Mouse (Mus musculus): ENCODE results near the gene Rbms1. TPM values are rescaled to one million over a fixed set of nuclear protein-coding genes. Genes with fewer than 3 reads are reported as not detected.

Rbms1 gene
- polyA plus RNA-seq, 1 experiment from 2014 or later = 78.6 TPM

GRCm38 (mm10) chr2:60825690-60826089 lies 137.3 kb downstream of the Rbms1 start:
- 84% methylated on average over 4 of the region's 4 CpGs for WGBS
- no peaks in the 10 kb centered on the region for H3K9me3 ChIP-seq (ENCODE audit: control insufficient read depth, low read length)
- no peak overlapping the region for H3K4me2 ChIP-seq (replicated peaks; ENCODE audit: low read depth, low read length)
- H3K4me3 ChIP-seq (ENCODE audit: low read depth, low read length) = no peak overlapping the region
- H3K4me1 ChIP-seq (replicated peaks; ENCODE audit: control insufficient read depth, insufficient read depth, low read length) = no peaks in the 10 kb centered on the region
- DNase-seq (ENCODE audit: low spot score) = no peak
- no peaks in the 10 kb centered on the region for H3K27me3 ChIP-seq (ENCODE audit: control insufficient read depth, insufficient read depth, low read length)
- H3K9ac ChIP-seq (ENCODE audit: low read depth, low read length) = no peak overlapping the region
- no peaks in the 10 kb centered on the region for H3K36me3 ChIP-seq (ENCODE audit: control insufficient read depth, insufficient read depth, low read length)
- no peak for ATAC-seq (ENCODE audit: low FRiP score)
- no peak overlapping the region for H3K27ac ChIP-seq (ENCODE audit: low read depth, low read length)

GRCm38 (mm10) chr2:60821635-60822034 lies 141.4 kb downstream of the Rbms1 start:
- Histone ChIP-seq H3K4me3 (ENCODE audit: low read depth, low read length) (no peak overlapping the region), H3K36me3 (ENCODE audit: control insufficient read depth, insufficient read depth, low read length) (no peaks in the 10 kb centered on the region), H3K27ac (ENCODE audit: low read depth, low read length) (no peak overlapping the region), H3K9me3 (ENCODE audit: control insufficient read depth, low read length) (no peaks in the 10 kb centered on the region), H3K9ac (ENCODE audit: low read depth, low read length) (no peak overlapping the region), H3K4me2 (replicated peaks; ENCODE audit: low read depth, low read length) (no peak overlapping the region), H3K27me3 (ENCODE audit: control insufficient read depth, insufficient read depth, low read length) (no peaks in the 10 kb centered on the region), H3K4me1 (replicated peaks; ENCODE audit: control insufficient read depth, insufficient read depth, low read length) (0 out of 2 replicates have a peak, but pooled peaks cover 2% of the 10 kb centered on the region)
- DNase-seq (ENCODE audit: low spot score) (no peak), ATAC-seq (ENCODE audit: low FRiP score) (no peak)
- 87% methylated on average over 3 of the region's 3 CpGs for WGBS

- no peaks in the 10 kb centered on the region for H3K36me3 ChIP-seq (ENCODE audit: control insufficient read depth, insufficient read depth, low read length)
- 0 out of 2 replicates have a peak, but pooled peaks cover 2% of the 10 kb centered on the region for H3K4me1 ChIP-seq (replicated peaks; ENCODE audit: control insufficient read depth, insufficient read depth, low read length)
- ATAC-seq (ENCODE audit: low FRiP score) = no peak
- H3K27me3 ChIP-seq (ENCODE audit: control insufficient read depth, insufficient read depth, low read length) = no peaks in the 10 kb centered on the region
- no peak overlapping the region for H3K4me2 ChIP-seq (replicated peaks; ENCODE audit: low read depth, low read length)
- no peaks in the 10 kb centered on the region for H3K9me3 ChIP-seq (ENCODE audit: control insufficient read depth, low read length)
- no peak overlapping the region for H3K4me3 ChIP-seq (ENCODE audit: low read depth, low read length)
- 31% methylated on average over 2 of the region's 2 CpGs for WGBS
- DNase-seq (ENCODE audit: low spot score) = no peak
- no peak overlapping the region for H3K9ac ChIP-seq (ENCODE audit: low read depth, low read length)
- H3K27ac ChIP-seq (ENCODE audit: low read depth, low read length) = no peak overlapping the region
These were observed 144.4 kb downstream of the Rbms1 start for GRCm38 (mm10) chr2:60818632-60819031.

- 74% methylated on average over 2 of the region's 2 CpGs for WGBS
- Histone ChIP-seq H3K27me3 (ENCODE audit: control insufficient read depth, insufficient read depth, low read length) (no peaks in the 10 kb centered on the region), H3K36me3 (ENCODE audit: control insufficient read depth, insufficient read depth, low read length) (no peaks in the 10 kb centered on the region), H3K4me3 (ENCODE audit: low read depth, low read length) (no peak overlapping the region), H3K9ac (ENCODE audit: low read depth, low read length) (no peak overlapping the region), H3K4me1 (replicated peaks; ENCODE audit: control insufficient read depth, insufficient read depth, low read length) (0 out of 2 replicates have a peak, but pooled peaks cover 2% of the 10 kb centered on the region), H3K4me2 (replicated peaks; ENCODE audit: low read depth, low read length) (no peak overlapping the region), H3K27ac (ENCODE audit: low read depth, low read length) (no peak overlapping the region), H3K9me3 (ENCODE audit: control insufficient read depth, low read length) (no peaks in the 10 kb centered on the region)
- ATAC-seq (ENCODE audit: low FRiP score) = no peak
- no peak for DNase-seq (ENCODE audit: low spot score)
These were observed 146.7 kb downstream of the Rbms1 start for GRCm38 (mm10) chr2:60816307-60816706.

GRCm38 (mm10) chr2:60814788-60815187 lies 148.2 kb downstream of the Rbms1 start:
- ATAC-seq (ENCODE audit: low FRiP score) (no peak), DNase-seq (ENCODE audit: low spot score) (no peak)
- Histone ChIP-seq H3K4me3 (ENCODE audit: low read depth, low read length) (no peak overlapping the region), H3K27ac (ENCODE audit: low read depth, low read length) (no peak overlapping the region), H3K36me3 (ENCODE audit: control insufficient read depth, insufficient read depth, low read length) (no peaks in the 10 kb centered on the region), H3K4me1 (replicated peaks; ENCODE audit: control insufficient read depth, insufficient read depth, low read length) (0 out of 2 replicates have a peak, but pooled peaks cover 2% of the 10 kb centered on the region), H3K4me2 (replicated peaks; ENCODE audit: low read depth, low read length) (no peak overlapping the region), H3K9me3 (ENCODE audit: control insufficient read depth, low read length) (no peaks in the 10 kb centered on the region), H3K9ac (ENCODE audit: low read depth, low read length) (no peak overlapping the region), H3K27me3 (ENCODE audit: control insufficient read depth, insufficient read depth, low read length) (no peaks in the 10 kb centered on the region)
- WGBS = 89% methylated on average over 6 of the region's 6 CpGs

GRCm38 (mm10) chr2:60812949-60813348 lies 150.0 kb downstream of the Rbms1 start:
- Histone ChIP-seq H3K4me1 (replicated peaks; ENCODE audit: control insufficient read depth, insufficient read depth, low read length) (no peaks in the 10 kb centered on the region), H3K9me3 (ENCODE audit: control insufficient read depth, low read length) (no peaks in the 10 kb centered on the region), H3K36me3 (ENCODE audit: control insufficient read depth, insufficient read depth, low read length) (no peaks in the 10 kb centered on the region), H3K4me3 (ENCODE audit: low read depth, low read length) (no peak overlapping the region), H3K9ac (ENCODE audit: low read depth, low read length) (no peak overlapping the region), H3K27me3 (ENCODE audit: control insufficient read depth, insufficient read depth, low read length) (no peaks in the 10 kb centered on the region), H3K27ac (ENCODE audit: low read depth, low read length) (no peak overlapping the region), H3K4me2 (replicated peaks; ENCODE audit: low read depth, low read length) (no peak overlapping the region)
- no peak for ATAC-seq (ENCODE audit: low FRiP score)
- WGBS = 90% methylated on average over 12 of the region's 12 CpGs
- no peak for DNase-seq (ENCODE audit: low spot score)

GRCm38 (mm10) chr2:60810617-60811016 lies 152.4 kb downstream of the Rbms1 start:
- no peaks in the 10 kb centered on the region for H3K9me3 ChIP-seq (ENCODE audit: control insufficient read depth, low read length)
- DNase-seq (ENCODE audit: low spot score) = no peak

GRCm38 (mm10) chr2:60809441-60809921 lies 153.5 kb downstream of the Rbms1 start:
- Histone ChIP-seq H3K9me3 (ENCODE audit: control insufficient read depth, low read length) (no peaks in the 10 kb centered on the region), H3K27ac (ENCODE audit: low read depth, low read length) (no peak overlapping the region), H3K4me2 (replicated peaks; ENCODE audit: low read depth, low read length) (no peak overlapping the region), H3K9ac (ENCODE audit: low read depth, low read length) (no peak overlapping the region), H3K4me3 (ENCODE audit: low read depth, low read length) (no peak overlapping the region), H3K4me1 (replicated peaks; ENCODE audit: control insufficient read depth, insufficient read depth, low read length) (no peaks in the 10 kb centered on the region), H3K27me3 (ENCODE audit: control insufficient read depth, insufficient read depth, low read length) (no peaks in the 10 kb centered on the region), H3K36me3 (ENCODE audit: control insufficient read depth, insufficient read depth, low read length) (no peaks in the 10 kb centered on the region)
- DNase-seq (ENCODE audit: low spot score) (no peak), ATAC-seq (ENCODE audit: low FRiP score) (no peak)
- 37% methylated on average over 7 of the region's 7 CpGs for WGBS

More at GRCm38 (mm10) chr2:60810617-60811016, 152.4 kb downstream of the Rbms1 start:
- Histone ChIP-seq H3K27me3 (ENCODE audit: control insufficient read depth, insufficient read depth, low read length) (no peaks in the 10 kb centered on the region), H3K9ac (ENCODE audit: low read depth, low read length) (no peak overlapping the region), H3K4me2 (replicated peaks; ENCODE audit: low read depth, low read length) (no peak overlapping the region), H3K4me3 (ENCODE audit: low read depth, low read length) (no peak overlapping the region), H3K4me1 (replicated peaks; ENCODE audit: control insufficient read depth, insufficient read depth, low read length) (no peaks in the 10 kb centered on the region), H3K36me3 (ENCODE audit: control insufficient read depth, insufficient read depth, low read length) (no peaks in the 10 kb centered on the region), H3K27ac (ENCODE audit: low read depth, low read length) (no peak overlapping the region)
- ATAC-seq (ENCODE audit: low FRiP score) = no peak

- Histone ChIP-seq H3K27me3 (ENCODE audit: control insufficient read depth, insufficient read depth, low read length) (no peaks in the 10 kb centered on the region), H3K9ac (ENCODE audit: low read depth, low read length) (no peak overlapping the region), H3K27ac (ENCODE audit: low read depth, low read length) (no peak overlapping the region), H3K36me3 (ENCODE audit: control insufficient read depth, insufficient read depth, low read length) (no peaks in the 10 kb centered on the region), H3K9me3 (ENCODE audit: control insufficient read depth, low read length) (no peaks in the 10 kb centered on the region), H3K4me3 (ENCODE audit: low read depth, low read length) (no peak overlapping the region), H3K4me2 (replicated peaks; ENCODE audit: low read depth, low read length) (no peak overlapping the region), H3K4me1 (replicated peaks; ENCODE audit: control insufficient read depth, insufficient read depth, low read length) (no peaks in the 10 kb centered on the region)
- WGBS = 80% methylated on average over 6 of the region's 6 CpGs
- no peak for DNase-seq (ENCODE audit: low spot score)
- ATAC-seq (ENCODE audit: low FRiP score) = no peak
These were observed 154.2 kb downstream of the Rbms1 start for GRCm38 (mm10) chr2:60808822-60809221.
